Mouse (Mus musculus): ENCODE data around the gene Adamts14.

GRCm38 (mm10) chr10:61168393-61168792, 104.8 kb downstream of the Adamts14 start:
- no peak for TF ChIP-seq CTCF (IDR thresholded peaks at IDR 0.05)
- no peak for TF ChIP-seq POLR2A (IDR thresholded peaks at IDR 0.05; ENCODE audit: insufficient read depth, low read depth, low read length)
